Mouse (Mus musculus): ENCODE data around the gene Pik3c2g. TPM values are rescaled to one million over a fixed set of nuclear protein-coding genes. Genes with fewer than 3 reads are reported as not detected.
"Not testable (repeated sequence)": the region's sequence is repeated elsewhere in the genome, so short reads cannot be mapped to it uniquely, and the experiment has no call there.

Gene Pik3c2g
- polyA plus RNA-seq, 1 experiment, result 0.91 TPM

GRCm38 (mm10) chr6:139878362-139878696 is 291.3 kb downstream of the Pik3c2g start:
- Histone ChIP-seq H3K4me3 (replicated peaks; ENCODE audit: extremely low read depth, low read depth, low read length) (no peak overlapping the region), H3K4me1 (ENCODE audit: control insufficient read depth, insufficient read depth, low read length) (peaks cover 4% of the 10 kb centered on the region; the same call in 1 of the 2 replicates)
- WGBS, result 30% methylated on average over 1 of the region's 1 CpGs
- DNase-seq, result no peak
- TF ChIP-seq POLR2A (IDR thresholded peaks at IDR 0.05; ENCODE audit: borderline replicate concordance, extremely low read depth, low read depth, low read length) (no peak), CTCF (IDR thresholded peaks at IDR 0.05; ENCODE audit: insufficient read depth, low read length) (no peak)

- H3K4me1 ChIP-seq (ENCODE audit: control insufficient read depth, insufficient read depth, low read length), result peaks cover 4% of the 10 kb centered on the region; the same call in 1 of the 2 replicates
- 49% methylated on average over 2 of the region's 2 CpGs for WGBS
- TF ChIP-seq CTCF (IDR thresholded peaks at IDR 0.05; ENCODE audit: insufficient read depth, low read length) (no peak), POLR2A (IDR thresholded peaks at IDR 0.05; ENCODE audit: borderline replicate concordance, extremely low read depth, low read depth, low read length) (no peak)
- no peak overlapping the region for H3K4me3 ChIP-seq (replicated peaks; ENCODE audit: extremely low read depth, low read depth, low read length)
- no peak for DNase-seq
Observed at GRCm38 (mm10) chr6:139882076-139882475, 295.1 kb downstream of the Pik3c2g start.

- TF ChIP-seq CTCF (IDR thresholded peaks at IDR 0.05; ENCODE audit: insufficient read depth, low read length) (no peak), POLR2A (IDR thresholded peaks at IDR 0.05; ENCODE audit: borderline replicate concordance, extremely low read depth, low read depth, low read length) (no peak)
- Histone ChIP-seq H3K4me1 (ENCODE audit: control insufficient read depth, insufficient read depth, low read length) (no peaks in the 10 kb centered on the region), H3K4me3 (replicated peaks; ENCODE audit: extremely low read depth, low read depth, low read length) (no peak overlapping the region)
- no peak for DNase-seq
Observed at GRCm38 (mm10) chr6:139887175-139887574, 300.2 kb downstream of the Pik3c2g start.

GRCm38 (mm10) chr6:139895637-139896036 is 308.6 kb downstream of the Pik3c2g start:
- Histone ChIP-seq H3K4me1 (ENCODE audit: control insufficient read depth, insufficient read depth, low read length) (no peaks in the 10 kb centered on the region), H3K4me3 (replicated peaks; ENCODE audit: extremely low read depth, low read depth, low read length) (no peak overlapping the region)
- no peak for DNase-seq
- WGBS, result 52% methylated on average over 2 of the region's 2 CpGs
- TF ChIP-seq POLR2A (IDR thresholded peaks at IDR 0.05; ENCODE audit: borderline replicate concordance, extremely low read depth, low read depth, low read length), result no peak
- no peak for TF ChIP-seq CTCF (IDR thresholded peaks at IDR 0.05; ENCODE audit: insufficient read depth, low read length)

GRCm38 (mm10) chr6:139899630-139900151 is 312.7 kb downstream of the Pik3c2g start:
- H3K4me1 ChIP-seq (ENCODE audit: control insufficient read depth, insufficient read depth, low read length), result no peaks in the 10 kb centered on the region
- 87% methylated on average over 8 of the region's 8 CpGs for WGBS
- DNase-seq, result no peak
- TF ChIP-seq POLR2A (IDR thresholded peaks at IDR 0.05; ENCODE audit: borderline replicate concordance, extremely low read depth, low read depth, low read length), result no peak
- TF ChIP-seq CTCF (IDR thresholded peaks at IDR 0.05; ENCODE audit: insufficient read depth, low read length), result no peak
- no peak overlapping the region for H3K4me3 ChIP-seq (replicated peaks; ENCODE audit: extremely low read depth, low read depth, low read length)

- TF ChIP-seq CTCF (IDR thresholded peaks at IDR 0.05; ENCODE audit: insufficient read depth, low read length), result no peak
- TF ChIP-seq POLR2A (IDR thresholded peaks at IDR 0.05; ENCODE audit: borderline replicate concordance, extremely low read depth, low read depth, low read length), result no peak
- H3K4me3 ChIP-seq (replicated peaks; ENCODE audit: extremely low read depth, low read depth, low read length), result no peak overlapping the region
- no peak for DNase-seq
- no peaks in the 10 kb centered on the region for H3K4me1 ChIP-seq (ENCODE audit: control insufficient read depth, insufficient read depth, low read length)
- WGBS, result 64% methylated on average over 4 of the region's 4 CpGs
Observed at GRCm38 (mm10) chr6:139901801-139902200, 314.8 kb downstream of the Pik3c2g start.

- TF ChIP-seq POLR2A (IDR thresholded peaks at IDR 0.05; ENCODE audit: borderline replicate concordance, extremely low read depth, low read depth, low read length), result no peak
- TF ChIP-seq CTCF (IDR thresholded peaks at IDR 0.05; ENCODE audit: insufficient read depth, low read length), result no peak
- Histone ChIP-seq H3K4me1 (ENCODE audit: control insufficient read depth, insufficient read depth, low read length) (no peaks in the 10 kb centered on the region), H3K4me3 (replicated peaks; ENCODE audit: extremely low read depth, low read depth, low read length) (no peak overlapping the region)
- WGBS, result 59% methylated on average over 4 of the region's 4 CpGs
- DNase-seq, result no peak
Observed at GRCm38 (mm10) chr6:139907138-139907537, 320.1 kb downstream of the Pik3c2g start.

- DNase-seq, result no peak
- WGBS, result 61% methylated on average over 12 of the region's 12 CpGs
Observed at GRCm38 (mm10) chr6:139908997-139909669, 322.1 kb downstream of the Pik3c2g start.

GRCm38 (mm10) chr6:139928766-139929165 is 341.7 kb downstream of the Pik3c2g start:
- H3K4me1 ChIP-seq (ENCODE audit: control insufficient read depth, insufficient read depth, low read length), result no peaks in the 10 kb centered on the region
- H3K4me3 ChIP-seq (replicated peaks; ENCODE audit: extremely low read depth, low read depth, low read length), result no peak overlapping the region
- 55% methylated on average over 5 of the region's 5 CpGs for WGBS
- DNase-seq, result no peak
- TF ChIP-seq CTCF (IDR thresholded peaks at IDR 0.05; ENCODE audit: insufficient read depth, low read length), result no peak
- no peak for TF ChIP-seq POLR2A (IDR thresholded peaks at IDR 0.05; ENCODE audit: borderline replicate concordance, extremely low read depth, low read depth, low read length)

More at GRCm38 (mm10) chr6:139908997-139909669, 322.1 kb downstream of the Pik3c2g start:
- TF ChIP-seq CTCF (IDR thresholded peaks at IDR 0.05; ENCODE audit: insufficient read depth, low read length) (no peak), POLR2A (IDR thresholded peaks at IDR 0.05; ENCODE audit: borderline replicate concordance, extremely low read depth, low read depth, low read length) (no peak)
- no peak overlapping the region for H3K4me3 ChIP-seq (replicated peaks; ENCODE audit: extremely low read depth, low read depth, low read length)
- no peaks in the 10 kb centered on the region for H3K4me1 ChIP-seq (ENCODE audit: control insufficient read depth, insufficient read depth, low read length)

GRCm38 (mm10) chr6:139934861-139935260 is 347.8 kb downstream of the Pik3c2g start:
- DNase-seq, result no peak
- TF ChIP-seq CTCF (IDR thresholded peaks at IDR 0.05; ENCODE audit: insufficient read depth, low read length) (no peak), POLR2A (IDR thresholded peaks at IDR 0.05; ENCODE audit: borderline replicate concordance, extremely low read depth, low read depth, low read length) (no peak)
- Histone ChIP-seq H3K4me1 (ENCODE audit: control insufficient read depth, insufficient read depth, low read length) (no peaks in the 10 kb centered on the region), H3K4me3 (replicated peaks; ENCODE audit: extremely low read depth, low read depth, low read length) (no peak overlapping the region)
- 41% methylated on average over 2 of the region's 2 CpGs for WGBS

- not testable (repeated sequence) for H3K4me1 ChIP-seq (ENCODE audit: control insufficient read depth, insufficient read depth, low read length); DNase-seq; H3K4me3 ChIP-seq (replicated peaks; ENCODE audit: extremely low read depth, low read depth, low read length)
- WGBS, result 57% methylated on average over 4 of the region's 4 CpGs
Observed at GRCm38 (mm10) chr6:139937581-139937980, 350.6 kb downstream of the Pik3c2g start.

All from lung, adult 2 months (tissue).